9 mouse cellular contexts compared by ENCODE assay signal in genomic region chr14:55053708-55054190, GRCm38 (mm10). TPM values are rescaled to one million over a fixed set of nuclear protein-coding genes. Genes with fewer than 3 reads are reported as not detected.
DNase-seq lines count a peak whose midpoint lies in the region; ATAC-seq and TF ChIP-seq lines count a peak whose summit lies in the region.
"Had no signal": no experiment of that assay in that cellular context is flagged by ENCODE, and none has a peak within 500 bp of the region (broad histone marks: within the 10 kb centered on the region; RNA-seq: fewer than 3 reads in every experiment).

No protein-coding gene starts in this region.

- no peaks in the 10 kb centered on the region for H3K27me3 ChIP-seq in midbrain, embryonic 10.5 days (ENCODE audit: low read depth, poor library complexity, severe bottlenecking)
- no peaks in the 10 kb centered on the region for H3K27me3 ChIP-seq in midbrain, embryonic 11.5 days (ENCODE audit: control insufficient read depth, insufficient read depth, low read length)

- ATAC-seq in midbrain, embryonic 11.5 days (ENCODE audit: low FRiP score), result no peak
- ATAC-seq in frontal cortex, adult (ENCODE audit: low TSS enrichment), result peak; percentile 44
- ATAC-seq in megakaryocyte, adult 5-6 weeks (ENCODE audit: poor library complexity, severe bottlenecking), result no peak

- TF ChIP-seq POLR2A in lung, adult 2 months (IDR thresholded peaks at IDR 0.05; ENCODE audit: borderline replicate concordance, extremely low read depth, low read depth, low read length), result no peak

- no peak for DNase-seq in midbrain, embryonic 10.5 days (ENCODE audit: low spot score)
- DNase-seq in midbrain, embryonic 11.5 days (ENCODE audit: low spot score, missing footprints), result no peak
- peak; percentile 68 to 89 for DNase-seq in left cerebral cortex, adult 8-10 months (ENCODE audit: low spot score in 2 of 2)
- peak; percentile 79 to 80 for DNase-seq in right cerebral cortex, postnatal 36 days (ENCODE audit: low spot score in 2 of 2)
- no peak for DNase-seq in lung, adult 2 months
- no peak for DNase-seq in lung, postnatal 36 days

- no peak for TF ChIP-seq CTCF in lung, adult 2 months (IDR thresholded peaks at IDR 0.05; ENCODE audit: insufficient read depth, low read length)

- 0 out of 2 replicates have a peak overlapping the region, but pooled peaks have one; percentile 13 for H3K27ac ChIP-seq in midbrain, embryonic 10.5 days (replicated peaks)
- no peak overlapping the region for H3K27ac ChIP-seq in midbrain, embryonic 11.5 days (ENCODE audit: low read depth, low read length)

- H3K9me3 ChIP-seq in midbrain, embryonic 10.5 days (replicated peaks), result no peaks in the 10 kb centered on the region
- H3K9me3 ChIP-seq in midbrain, embryonic 11.5 days (ENCODE audit: control insufficient read depth, low read length), result no peaks in the 10 kb centered on the region

- H3K4me1 ChIP-seq in midbrain, embryonic 10.5 days, result peaks cover 12% of the 10 kb centered on the region
- no peaks in the 10 kb centered on the region for H3K4me1 ChIP-seq in midbrain, embryonic 11.5 days (ENCODE audit: control insufficient read depth, insufficient read depth, low read length)
- H3K4me1 ChIP-seq in lung, adult 2 months (ENCODE audit: control insufficient read depth, insufficient read depth, low read length), result no peaks in the 10 kb centered on the region

- H3K9ac ChIP-seq in midbrain, embryonic 11.5 days (ENCODE audit: low read length), result no peak overlapping the region

- WGBS in midbrain, embryonic 10.5 days, result 92% methylated on average over 17 of the region's 17 CpGs
- WGBS in midbrain, embryonic 11.5 days, result 93% methylated on average over 17 of the region's 17 CpGs
- WGBS in lung, adult 2 months, result 83% methylated on average over 16 of the region's 17 CpGs

- H3K36me3 ChIP-seq in midbrain, embryonic 10.5 days, result no peaks in the 10 kb centered on the region
- no peaks in the 10 kb centered on the region for H3K36me3 ChIP-seq in midbrain, embryonic 11.5 days (ENCODE audit: control insufficient read depth, insufficient read depth, low read length)

- no peak overlapping the region for H3K4me2 ChIP-seq in midbrain, embryonic 11.5 days

- H3K4me3 ChIP-seq in midbrain, embryonic 10.5 days, result no peak overlapping the region
- H3K4me3 ChIP-seq in midbrain, embryonic 11.5 days (ENCODE audit: low read depth, low read length), result no peak overlapping the region
- H3K4me3 ChIP-seq in lung, adult 2 months (replicated peaks; ENCODE audit: extremely low read depth, low read depth, low read length), result no peak overlapping the region
- H3K4me3 ChIP-seq: megakaryocyte, embryonic 14.5 days had no signal

RNA-seq across cellular contexts. Expression of gene Zfhx2, which starts 38.4 kb away (rescaled TPM):
- polyA plus RNA-seq in midbrain, embryonic 10.5 days (2016; fragmentation: Nextera tagmentation; extraction: Ambion mirVana), result 7.6 and 12.5 TPM in 2 replicates
- polyA plus RNA-seq in midbrain, embryonic 11.5 days (2014; fragmentation: Nextera tagmentation; extraction: Ambion mirVana), result 11.3 and 11.5 TPM in 2 replicates
- 10 to 100 TPM; 36.0 to 41.7 (median 38.6) TPM for total RNA-seq in left cerebral cortex, adult 8-10 months (2022)
- 1.7 and 2.3 TPM in 2 replicates for polyA plus RNA-seq in lung, adult 2 months (2012; rRNA removed)
- total RNA-seq in megakaryocyte, adult 5-6 weeks (2015), result 2.0 and 2.1 TPM in 2 replicates
- 1.1 and 1.3 TPM in 2 replicates for total RNA-seq in megakaryocyte, adult 5-6 weeks (2017)

RNA-seq across cellular contexts. Expression of gene Ngdn, which starts 38.5 kb away (rescaled TPM):
- polyA plus RNA-seq in midbrain, embryonic 10.5 days (2016; fragmentation: Nextera tagmentation; extraction: Ambion mirVana), result 89.3 and 91.6 TPM in 2 replicates
- 85.0 and 85.9 TPM in 2 replicates for polyA plus RNA-seq in midbrain, embryonic 11.5 days (2014; fragmentation: Nextera tagmentation; extraction: Ambion mirVana)
- 10 to 100 TPM; 30.2 to 34.4 (median 32.0) TPM for total RNA-seq in left cerebral cortex, adult 8-10 months (2022)
- 12.7 and 17.0 TPM in 2 replicates for polyA plus RNA-seq in lung, adult 2 months (2012; rRNA removed)
- 56.1 and 56.9 TPM in 2 replicates for total RNA-seq in megakaryocyte, adult 5-6 weeks (2015)
- 32.9 and 52.7 TPM in 2 replicates for total RNA-seq in megakaryocyte, adult 5-6 weeks (2017)

RNA-seq across cellular contexts. Expression of gene Thtpa, which starts 40.8 kb away (rescaled TPM):
- polyA plus RNA-seq in midbrain, embryonic 10.5 days (2016; fragmentation: Nextera tagmentation; extraction: Ambion mirVana), result 28.1 and 30.8 TPM in 2 replicates
- polyA plus RNA-seq in midbrain, embryonic 11.5 days (2014; fragmentation: Nextera tagmentation; extraction: Ambion mirVana), result 22.0 and 22.7 TPM in 2 replicates
- 10 to 100 TPM; 26.2 to 31.5 (median 26.4) TPM for total RNA-seq in left cerebral cortex, adult 8-10 months (2022)
- polyA plus RNA-seq in lung, adult 2 months (2012; rRNA removed), result 5.2 and 9.2 TPM in 2 replicates
- 5.4 and 6.9 TPM in 2 replicates for total RNA-seq in megakaryocyte, adult 5-6 weeks (2015)
- total RNA-seq in megakaryocyte, adult 5-6 weeks (2017), result 5.9 and 7.2 TPM in 2 replicates

RNA-seq across cellular contexts. Expression of gene Ap1g2, which starts 52.6 kb away (rescaled TPM):
- 12.7 and 15.0 TPM in 2 replicates for polyA plus RNA-seq in midbrain, embryonic 10.5 days (2016; fragmentation: Nextera tagmentation; extraction: Ambion mirVana)
- polyA plus RNA-seq in midbrain, embryonic 11.5 days (2014; fragmentation: Nextera tagmentation; extraction: Ambion mirVana), result 9.5 and 10.1 TPM in 2 replicates
- total RNA-seq in left cerebral cortex, adult 8-10 months (2022), result 10 to 100 TPM in 3 of 4 experiments, 1 to 10 TPM in 1; 9.1 to 12.7 (median 12.1) TPM
- 23.8 and 30.8 TPM in 2 replicates for polyA plus RNA-seq in lung, adult 2 months (2012; rRNA removed)
- total RNA-seq in megakaryocyte, adult 5-6 weeks (2015), result 43.2 and 46.7 TPM in 2 replicates
- 11.8 and 18.3 TPM in 2 replicates for total RNA-seq in megakaryocyte, adult 5-6 weeks (2017)

RNA-seq across cellular contexts. Expression of gene Myh7, which starts 59.3 kb away (rescaled TPM):
- polyA plus RNA-seq in midbrain, embryonic 10.5 days (2016; fragmentation: Nextera tagmentation; extraction: Ambion mirVana), result 0.70 and 0.96 TPM in 2 replicates
- 0.52 and 1.1 TPM in 2 replicates for polyA plus RNA-seq in midbrain, embryonic 11.5 days (2014; fragmentation: Nextera tagmentation; extraction: Ambion mirVana)
- total RNA-seq in left cerebral cortex, adult 8-10 months (2022), result 10 to 100 TPM in 3 of 4 experiments, 1 to 10 TPM in 1; 10.0 to 21.2 (median 13.1) TPM
- polyA plus RNA-seq in lung, adult 2 months (2012; rRNA removed), result 8.0 and 13.3 TPM in 2 replicates
- not detected in 2 replicates for total RNA-seq in megakaryocyte, adult 5-6 weeks (2015)
- not detected in 2 replicates for total RNA-seq in megakaryocyte, adult 5-6 weeks (2017)

Comparison
In these comparisons a context has a peak if more than half of its experiments do, and no peak if none do; other contexts are left out.
1. DNase-seq: peak in left cerebral cortex, adult 8-10 months (2 of 2) and right cerebral cortex, postnatal 36 days (2 of 2); none in midbrain, embryonic 10.5 days (single experiment), midbrain, embryonic 11.5 days (single experiment), lung, adult 2 months (single experiment) and lung, postnatal 36 days (single experiment).